Mouse (Mus musculus) cerebellum, postnatal 10 days (tissue): ENCODE measurements at regions not wholly inside any gene's neighbourhood (a gene's known extent, or its start where the extent isn't known, plus 50 kb on each side); places are given as distances from the start of the nearest gene placed in this dataset.

ENCODE experiments used
- DNase-seq, 2 experiments: peaks; one replicate each; pipeline ENCODE4 v3.0.0; 2021; ENCODE audit warnings: mixed read lengths in 2 of 2

GRCm38 (mm10) chr15:50005142-50005541 lies 3879.6 kb upstream of the Gm7489 start:
- no peak for DNase-seq

GRCm38 (mm10) chr15:50046653-50047052 lies 3838.1 kb upstream of the Gm7489 start:
- DNase-seq, result peak; percentile 20 to 24

- peak in 1 of 2 experiments; percentile 3 for DNase-seq
Observed at GRCm38 (mm10) chr15:50053468-50053867, 3831.2 kb upstream of the Gm7489 start.

- peak in 1 of 2 experiments; percentile 3 for DNase-seq
Observed at GRCm38 (mm10) chr15:50053892-50054291, 3830.8 kb upstream of the Gm7489 start.

- peak; percentile 39 to 49 for DNase-seq
Observed at GRCm38 (mm10) chr15:50078246-50078645, 3806.5 kb upstream of the Gm7489 start.

GRCm38 (mm10) chr15:50082428-50082827 lies 3802.3 kb upstream of the Gm7489 start:
- peak; percentile 36 to 49 for DNase-seq

GRCm38 (mm10) chr15:50102596-50103277 lies 3782.0 kb upstream of the Gm7489 start:
- DNase-seq, result peak; percentile 57 to 60

GRCm38 (mm10) chr15:50108913-50109312 lies 3775.8 kb upstream of the Gm7489 start:
- DNase-seq, result no peak

- DNase-seq, result no peak
Observed at GRCm38 (mm10) chr15:50153863-50154262, 3730.8 kb upstream of the Gm7489 start.

GRCm38 (mm10) chr15:50172276-50172772 lies 3712.4 kb upstream of the Gm7489 start:
- DNase-seq, result no peak

- no peak for DNase-seq
Observed at GRCm38 (mm10) chr15:50183185-50183584, 3701.5 kb upstream of the Gm7489 start.
